Mouse (Mus musculus): ENCODE data around the gene Zfp566. TPM values are rescaled to one million over a fixed set of nuclear protein-coding genes. Genes with fewer than 3 reads are reported as not detected.
A peak's percentile ranks its signal among the peaks of the same experiment; 100 is the strongest.

The Zfp566 gene
- polyA plus RNA-seq, 1 experiment = 0.37 TPM

GRCm38 (mm10) chr7:30062478-30062877 lies 27.8 kb downstream of the Zfp566 start:
- Histone ChIP-seq H3K4me3 (replicated peaks) (no peak overlapping the region), H3K36me3 (replicated peaks; ENCODE audit: low read length) (peaks cover 61% of the 10 kb centered on the region), H3K27me3 (replicated peaks) (no peaks in the 10 kb centered on the region), H3K4me1 (no peaks in the 10 kb centered on the region), H3K9me3 (no peaks in the 10 kb centered on the region)
- TF ChIP-seq GATA1 (IDR thresholded peaks at IDR 0.05; ENCODE audit: borderline replicate concordance, low read length) (no peak), FLI1 (IDR thresholded peaks at IDR 0.05; ENCODE audit: low read length) (no peak)

- H3K4me3 ChIP-seq (replicated peaks) = no peak overlapping the region
- no peaks in the 10 kb centered on the region for H3K4me1 ChIP-seq
- peaks cover 6% of the 10 kb centered on the region; the same call in 1 of the 2 replicates for H3K9me3 ChIP-seq
- H3K36me3 ChIP-seq (replicated peaks; ENCODE audit: low read length) = peaks cover 68% of the 10 kb centered on the region
- TF ChIP-seq GATA1 (IDR thresholded peaks at IDR 0.05; ENCODE audit: borderline replicate concordance, low read length) = no peak
- TF ChIP-seq FLI1 (IDR thresholded peaks at IDR 0.05; ENCODE audit: low read length) = no peak
- H3K27me3 ChIP-seq (replicated peaks) = no peaks in the 10 kb centered on the region
Measured at GRCm38 (mm10) chr7:30060341-30060740, 30.0 kb downstream of the Zfp566 start.

GRCm38 (mm10) chr7:30053591-30053990 lies 36.7 kb downstream of the Zfp566 start:
- no peak overlapping the region for H3K4me3 ChIP-seq (replicated peaks)
- peaks cover 24% of the 10 kb centered on the region for H3K36me3 ChIP-seq (replicated peaks; ENCODE audit: low read length)
- TF ChIP-seq FLI1 (IDR thresholded peaks at IDR 0.05; ENCODE audit: low read length) (no peak), GATA1 (IDR thresholded peaks at IDR 0.05; ENCODE audit: borderline replicate concordance, low read length) (no peak)
- peaks cover 15% of the 10 kb centered on the region for H3K4me1 ChIP-seq
- H3K27me3 ChIP-seq (replicated peaks) = no peaks in the 10 kb centered on the region
- H3K9me3 ChIP-seq = peaks cover 6% of the 10 kb centered on the region; the same call in 1 of the 2 replicates

GRCm38 (mm10) chr7:30050882-30051548 lies 39.3 kb downstream of the Zfp566 start, which contains the start of gene Zfp14:
Gene Zfp14, minus strand, starts transcription at chr7:30051380.
- H3K27me3 ChIP-seq (replicated peaks) = no peaks in the 10 kb centered on the region
- TF ChIP-seq GATA1 (IDR thresholded peaks at IDR 0.05; ENCODE audit: borderline replicate concordance, low read length) = no peak
- TF ChIP-seq FLI1 (IDR thresholded peaks at IDR 0.05; ENCODE audit: low read length) = no peak
- H3K36me3 ChIP-seq (replicated peaks; ENCODE audit: low read length) = peaks cover 11% of the 10 kb centered on the region
- H3K4me3 ChIP-seq (replicated peaks) = peak within 1 kb of the TSS; percentile 97
- H3K9me3 ChIP-seq = no peaks in the 10 kb centered on the region
- H3K4me1 ChIP-seq = peaks cover 15% of the 10 kb centered on the region

GRCm38 (mm10) chr7:30048126-30048525 lies 42.2 kb downstream of the Zfp566 start:
- no peaks in the 10 kb centered on the region for H3K9me3 ChIP-seq
- H3K4me1 ChIP-seq = peaks cover 22% of the 10 kb centered on the region
- H3K36me3 ChIP-seq (replicated peaks; ENCODE audit: low read length) = peaks cover 3% of the 10 kb centered on the region
- H3K27me3 ChIP-seq (replicated peaks) = no peaks in the 10 kb centered on the region
- TF ChIP-seq FLI1 (IDR thresholded peaks at IDR 0.05; ENCODE audit: low read length) (no peak), GATA1 (IDR thresholded peaks at IDR 0.05; ENCODE audit: borderline replicate concordance, low read length) (no peak)
- H3K4me3 ChIP-seq (replicated peaks) = no peak overlapping the region

GRCm38 (mm10) chr7:30044354-30044753 lies 46.0 kb downstream of the Zfp566 start:
- no peak for TF ChIP-seq GATA1 (IDR thresholded peaks at IDR 0.05; ENCODE audit: borderline replicate concordance, low read length)
- no peak for TF ChIP-seq FLI1 (IDR thresholded peaks at IDR 0.05; ENCODE audit: low read length)
- Histone ChIP-seq H3K36me3 (replicated peaks; ENCODE audit: low read length) (peaks cover 11% of the 10 kb centered on the region), H3K4me1 (peaks cover 18% of the 10 kb centered on the region), H3K4me3 (replicated peaks) (no peak overlapping the region), H3K9me3 (no peaks in the 10 kb centered on the region), H3K27me3 (replicated peaks) (no peaks in the 10 kb centered on the region)

- peaks cover 13% of the 10 kb centered on the region for H3K9me3 ChIP-seq
- TF ChIP-seq GATA1 (IDR thresholded peaks at IDR 0.05; ENCODE audit: borderline replicate concordance, low read length) (no peak), FLI1 (IDR thresholded peaks at IDR 0.05; ENCODE audit: low read length) (no peak)
- no peak overlapping the region for H3K4me3 ChIP-seq (replicated peaks)
- peaks cover 17% of the 10 kb centered on the region for H3K36me3 ChIP-seq (replicated peaks; ENCODE audit: low read length)
- no peaks in the 10 kb centered on the region for H3K4me1 ChIP-seq
- no peaks in the 10 kb centered on the region for H3K27me3 ChIP-seq (replicated peaks)
Measured at GRCm38 (mm10) chr7:30034331-30034730, 56.0 kb downstream of the Zfp566 start.

GRCm38 (mm10) chr7:30031379-30031778 lies 58.9 kb downstream of the Zfp566 start:
- H3K4me1 ChIP-seq = peaks cover 7% of the 10 kb centered on the region
- H3K9me3 ChIP-seq = peaks cover 13% of the 10 kb centered on the region
- H3K4me3 ChIP-seq (replicated peaks) = no peak overlapping the region
- TF ChIP-seq GATA1 (IDR thresholded peaks at IDR 0.05; ENCODE audit: borderline replicate concordance, low read length) (no peak), FLI1 (IDR thresholded peaks at IDR 0.05; ENCODE audit: low read length) (no peak)
- H3K36me3 ChIP-seq (replicated peaks; ENCODE audit: low read length) = peaks cover 12% of the 10 kb centered on the region
- no peaks in the 10 kb centered on the region for H3K27me3 ChIP-seq (replicated peaks)

GRCm38 (mm10) chr7:30030677-30031076 lies 59.6 kb downstream of the Zfp566 start:
- H3K9me3 ChIP-seq = peaks cover 13% of the 10 kb centered on the region
- H3K27me3 ChIP-seq (replicated peaks) = no peaks in the 10 kb centered on the region
- H3K4me3 ChIP-seq (replicated peaks) = no peak overlapping the region
- H3K4me1 ChIP-seq = peaks cover 7% of the 10 kb centered on the region
- peaks cover 18% of the 10 kb centered on the region for H3K36me3 ChIP-seq (replicated peaks; ENCODE audit: low read length)
- no peak for TF ChIP-seq FLI1 (IDR thresholded peaks at IDR 0.05; ENCODE audit: low read length)
- TF ChIP-seq GATA1 (IDR thresholded peaks at IDR 0.05; ENCODE audit: borderline replicate concordance, low read length) = no peak

- no peak for TF ChIP-seq GATA1 (IDR thresholded peaks at IDR 0.05; ENCODE audit: borderline replicate concordance, low read length)
- TF ChIP-seq FLI1 (IDR thresholded peaks at IDR 0.05; ENCODE audit: low read length) = no peak
- Histone ChIP-seq H3K36me3 (replicated peaks; ENCODE audit: low read length) (peaks cover 37% of the 10 kb centered on the region), H3K4me1 (peaks cover 7% of the 10 kb centered on the region), H3K9me3 (peaks cover 1% of the 10 kb centered on the region), H3K4me3 (replicated peaks) (no peak overlapping the region), H3K27me3 (replicated peaks) (no peaks in the 10 kb centered on the region)
Measured at GRCm38 (mm10) chr7:30028572-30028971, 61.8 kb downstream of the Zfp566 start.

Other genes with a start within 250 kb of the Zfp566 start
- 0.64 TPM in 1 of 2 replicates, not detected in the other for gene Zfp940, start 236.9 kb downstream of the Zfp566 start, polyA plus RNA-seq (2012; ENCODE audit: insufficient read depth, low replicate concordance)
- not detected in 2 replicates for gene Zfp420, start 230.5 kb downstream of the Zfp566 start, polyA plus RNA-seq (2012; ENCODE audit: insufficient read depth, low replicate concordance)
- gene Zfp27, start 184.0 kb downstream of the Zfp566 start, polyA plus RNA-seq (2012; ENCODE audit: insufficient read depth, low replicate concordance) = 0.04 TPM in 1 of 2 replicates, not detected in the other
- gene Zfp383, start 182.3 kb downstream of the Zfp566 start, polyA plus RNA-seq (2012; ENCODE audit: insufficient read depth, low replicate concordance) = not detected in 2 replicates
- 1.2 TPM in 1 of 2 replicates, not detected in the other for gene Zfp74, start 136.4 kb downstream of the Zfp566 start, polyA plus RNA-seq (2012; ENCODE audit: insufficient read depth, low replicate concordance)
- 0.43 and 0.93 TPM in 2 replicates for gene Zfp568, start 106.6 kb downstream of the Zfp566 start, polyA plus RNA-seq (2012; ENCODE audit: insufficient read depth, low replicate concordance)
- not detected in 2 replicates for gene Zfp14, start 39.1 kb downstream of the Zfp566 start, polyA plus RNA-seq (2012; ENCODE audit: insufficient read depth, low replicate concordance)
- gene Zfp82, start 17.6 kb downstream of the Zfp566 start, polyA plus RNA-seq (2012; ENCODE audit: insufficient read depth, low replicate concordance) = 0.21 TPM in 1 of 2 replicates, not detected in the other
- gene Gm26920, start 117 bp downstream of the Zfp566 start, polyA plus RNA-seq (2012; ENCODE audit: insufficient read depth, low replicate concordance) = not detected in 2 replicates
- gene Zfp260, start 4.2 kb upstream of the Zfp566 start, polyA plus RNA-seq (2012; ENCODE audit: insufficient read depth, low replicate concordance) = 0.26 TPM in 1 of 2 replicates, not detected in the other
- gene Zfp382, start 31.4 kb upstream of the Zfp566 start, polyA plus RNA-seq (2012; ENCODE audit: insufficient read depth, low replicate concordance) = not detected in 2 replicates
- 2.6 TPM in 1 of 2 replicates, not detected in the other for gene Zfp146, start 79.2 kb upstream of the Zfp566 start, polyA plus RNA-seq (2012; ENCODE audit: insufficient read depth, low replicate concordance)
- gene Cox7a1, start 93.6 kb upstream of the Zfp566 start, polyA plus RNA-seq (2012; ENCODE audit: insufficient read depth, low replicate concordance) = 2.4 TPM in 1 of 2 replicates, not detected in the other
- 122 and 208 TPM in 2 replicates for gene Capns1, start 108.3 kb upstream of the Zfp566 start, polyA plus RNA-seq (2012; ENCODE audit: insufficient read depth, low replicate concordance)
- 13.7 and 67.3 TPM in 2 replicates for gene Polr2i, start 141.4 kb upstream of the Zfp566 start, polyA plus RNA-seq (2012; ENCODE audit: insufficient read depth, low replicate concordance)
- 21.7 and 73.2 TPM in 2 replicates for gene Tbcb, start 141.7 kb upstream of the Zfp566 start, polyA plus RNA-seq (2012; ENCODE audit: insufficient read depth, low replicate concordance)
- gene Ovol3, start 145.2 kb upstream of the Zfp566 start, polyA plus RNA-seq (2012; ENCODE audit: insufficient read depth, low replicate concordance) = not detected in 2 replicates
- not detected in 2 replicates for gene Thap8, start 189.6 kb upstream of the Zfp566 start, polyA plus RNA-seq (2012; ENCODE audit: insufficient read depth, low replicate concordance)
- 35.7 and 93.0 TPM in 2 replicates for gene Wdr62, start 189.9 kb upstream of the Zfp566 start, polyA plus RNA-seq (2012; ENCODE audit: insufficient read depth, low replicate concordance)
- gene Clip3, start 201.2 kb upstream of the Zfp566 start, polyA plus RNA-seq (2012; ENCODE audit: insufficient read depth, low replicate concordance) = 0.34 TPM in 1 of 2 replicates, not detected in the other
- gene Alkbh6, start 218.2 kb upstream of the Zfp566 start, polyA plus RNA-seq (2012; ENCODE audit: insufficient read depth, low replicate concordance) = 78.7 and 108 TPM in 2 replicates
- gene Syne4, start 224.3 kb upstream of the Zfp566 start, polyA plus RNA-seq (2012; ENCODE audit: insufficient read depth, low replicate concordance) = 2.6 TPM in 1 of 2 replicates, not detected in the other
- gene E130208F15Rik, start 231.2 kb upstream of the Zfp566 start, polyA plus RNA-seq (2012; ENCODE audit: insufficient read depth, low replicate concordance) = 0.25 TPM in 1 of 2 replicates, not detected in the other
- 9.8 and 13.7 TPM in 2 replicates for gene Sdhaf1, start 233.4 kb upstream of the Zfp566 start, polyA plus RNA-seq (2012; ENCODE audit: insufficient read depth, low replicate concordance)

Measured in megakaryocyte, embryonic 14.5 days (primary cell).